Comparison of ENCODE assay signal across 1 mouse cellular context in the genomic region with DNA sequence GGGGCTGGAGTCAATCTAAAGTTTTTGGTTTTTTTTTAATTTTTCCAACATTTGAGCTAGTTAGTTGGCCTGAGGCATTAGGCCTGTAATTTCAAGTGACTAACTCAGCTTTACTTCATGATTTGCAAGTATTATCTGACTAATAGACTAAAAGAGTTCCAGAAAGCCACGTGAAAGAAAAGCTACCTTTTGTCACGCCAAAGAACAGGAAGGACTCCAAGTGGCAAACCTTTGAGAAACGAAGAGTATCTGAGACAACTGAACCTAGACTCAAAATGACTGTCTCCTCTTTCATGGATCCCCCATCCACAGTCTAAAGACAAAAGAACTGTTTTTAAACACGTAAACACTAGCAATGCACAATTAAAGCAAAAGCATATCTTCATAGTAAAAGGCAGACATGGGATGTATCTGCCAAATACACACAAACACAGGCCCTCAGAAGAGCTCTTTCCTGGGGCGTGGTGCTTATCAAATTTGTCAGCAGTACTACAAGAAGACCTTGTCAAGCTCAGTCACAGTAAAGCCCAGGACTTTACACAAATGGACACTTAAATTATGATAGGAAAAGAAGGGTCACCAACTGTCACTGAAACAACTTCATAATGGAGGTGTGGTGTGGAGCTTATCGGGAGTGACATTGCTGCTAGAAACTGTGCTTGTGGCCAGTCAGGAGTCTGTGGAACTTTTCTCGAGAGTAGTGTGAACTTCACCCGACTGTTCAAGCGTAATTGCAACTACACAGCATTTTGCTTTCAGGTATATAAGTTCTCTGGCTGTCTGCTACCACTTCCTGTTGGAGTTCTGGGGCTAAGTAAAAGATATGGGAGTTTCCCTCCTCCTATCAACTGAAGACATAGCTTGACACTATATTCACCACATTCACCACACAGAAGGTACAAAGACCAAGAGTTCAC.
TF ChIP-seq lines count a peak whose summit lies in the region.

No protein-coding gene starts in this region.

TF ChIP-seq in CH12.LX, 34 proteins besides CTCF, POLR2A, EP300 and RAD21 (continued from another document):
- no peak for TF ChIP-seq ZMIZ1 (IDR thresholded peaks at IDR 0.05; ENCODE audit: low read depth, low read length)
- TF ChIP-seq SIN3A (IDR thresholded peaks at IDR 0.05; ENCODE audit: low read length), result 0 out of 2 replicates have a peak, but pooled peaks have one; percentile 14
- TF ChIP-seq TBP (conservative IDR thresholded peaks at IDR 0.05; ENCODE audit: low read depth, low read length), result 0 out of 2 replicates have a peak, but pooled peaks have one; percentile 5
- no peak for TF ChIP-seq TCF12 (IDR thresholded peaks at IDR 0.05; ENCODE audit: low read depth, low read length)
- 0 out of 2 replicates have a peak, but pooled peaks have one; percentile 12 for TF ChIP-seq IRF4 (IDR thresholded peaks at IDR 0.05; ENCODE audit: low read depth, low read length)
- TF ChIP-seq POLR2AphosphoS2 (IDR thresholded peaks at IDR 0.05; ENCODE audit: low read depth, low read length), result no peak
